Mouse (Mus musculus) thymus, adult 2 months (tissue): Measurements from ENCODE around the gene Ccl22.

Source experiments
- CTCF ChIP-seq: fragments of 200-500 bp; IDR thresholded peaks from 2 replicates; pipeline ENCODE4 v1.5.1; 2012; ENCODE audit warnings: mild to moderate bottlenecking, control low read depth, low read length, moderate library complexity, borderline replicate concordance; ENCODE audit not compliant: control insufficient read depth, poor library complexity, insufficient read depth; ENCODE audit errors: extremely low read depth
- POLR2A ChIP-seq: fragments of 200-500 bp; IDR thresholded peaks from 2 replicates; pipeline ENCODE4 v1.6.1; 2012; ENCODE audit warnings: mild to moderate bottlenecking, low read length, control low read depth, moderate library complexity; ENCODE audit not compliant: control insufficient read depth, poor library complexity, insufficient read depth; ENCODE audit errors: extremely low read depth

DNA sequence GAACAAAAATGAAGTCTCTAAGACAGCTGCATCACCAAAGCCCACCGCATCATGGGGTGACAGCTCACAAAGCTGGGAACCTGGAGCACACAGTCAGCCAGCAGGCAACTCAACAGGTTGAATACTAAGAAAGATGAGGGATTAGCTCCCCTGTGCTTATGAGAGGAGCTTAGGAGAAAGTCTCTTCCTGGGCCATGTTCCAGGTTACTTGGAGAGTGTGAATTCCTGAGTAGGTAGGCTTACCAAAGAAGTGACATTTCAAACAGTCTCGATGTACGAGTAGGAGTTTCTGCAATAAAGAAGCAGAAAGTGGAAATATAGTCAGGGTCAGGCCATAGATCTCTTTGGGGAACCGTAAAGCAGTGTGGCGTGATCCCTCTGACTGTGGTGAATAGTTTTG is 906 bp upstream of the Ccl22 start:
- no peak for TF ChIP-seq CTCF
- TF ChIP-seq POLR2A = no peak
